Mouse (Mus musculus): ENCODE data around the gene Bnc2. TPM values are rescaled to one million over a fixed set of nuclear protein-coding genes. Genes with fewer than 3 reads are reported as not detected.

Gene Bnc2
- polyA plus RNA-seq, 1 experiment = 15.2 TPM

- no peak for DNase-seq (ENCODE audit: low read depth)
- TF ChIP-seq CTCF (IDR thresholded peaks at IDR 0.05; ENCODE audit: borderline replicate concordance, extremely low read depth, insufficient read depth, insufficient read length) = no peak
- TF ChIP-seq POLR2A (IDR thresholded peaks at IDR 0.05; ENCODE audit: borderline replicate concordance, extremely low read depth, insufficient read depth, insufficient read length, poor library complexity, severe bottlenecking) = no peak
These were observed 322.4 kb downstream of the Bnc2 start for GRCm38 (mm10) chr4:84352656-84353055.

GRCm38 (mm10) chr4:84349536-84349935, 325.5 kb downstream of the Bnc2 start:
- no peak for TF ChIP-seq CTCF (IDR thresholded peaks at IDR 0.05; ENCODE audit: borderline replicate concordance, extremely low read depth, insufficient read depth, insufficient read length)
- TF ChIP-seq POLR2A (IDR thresholded peaks at IDR 0.05; ENCODE audit: borderline replicate concordance, extremely low read depth, insufficient read depth, insufficient read length, poor library complexity, severe bottlenecking) = no peak
- no peak for DNase-seq (ENCODE audit: low read depth)

- TF ChIP-seq POLR2A (IDR thresholded peaks at IDR 0.05; ENCODE audit: borderline replicate concordance, extremely low read depth, insufficient read depth, insufficient read length, poor library complexity, severe bottlenecking) = no peak
- TF ChIP-seq CTCF (IDR thresholded peaks at IDR 0.05; ENCODE audit: borderline replicate concordance, extremely low read depth, insufficient read depth, insufficient read length) = no peak
- DNase-seq (ENCODE audit: low read depth) = no peak
These were observed 335.9 kb downstream of the Bnc2 start for GRCm38 (mm10) chr4:84339172-84339571.

GRCm38 (mm10) chr4:84331995-84332394, 343.1 kb downstream of the Bnc2 start:
- peak; percentile 47 for DNase-seq (ENCODE audit: low read depth)
- TF ChIP-seq POLR2A (IDR thresholded peaks at IDR 0.05; ENCODE audit: borderline replicate concordance, extremely low read depth, insufficient read depth, insufficient read length, poor library complexity, severe bottlenecking) (no peak), CTCF (IDR thresholded peaks at IDR 0.05; ENCODE audit: borderline replicate concordance, extremely low read depth, insufficient read depth, insufficient read length) (no peak)

- DNase-seq (ENCODE audit: low read depth) = peak; percentile 55
- TF ChIP-seq CTCF (IDR thresholded peaks at IDR 0.05; ENCODE audit: borderline replicate concordance, extremely low read depth, insufficient read depth, insufficient read length) = no peak
- no peak for TF ChIP-seq POLR2A (IDR thresholded peaks at IDR 0.05; ENCODE audit: borderline replicate concordance, extremely low read depth, insufficient read depth, insufficient read length, poor library complexity, severe bottlenecking)
These were observed 343.6 kb downstream of the Bnc2 start for GRCm38 (mm10) chr4:84331450-84331849.

GRCm38 (mm10) chr4:84330509-84330908, 344.6 kb downstream of the Bnc2 start:
- TF ChIP-seq POLR2A (IDR thresholded peaks at IDR 0.05; ENCODE audit: borderline replicate concordance, extremely low read depth, insufficient read depth, insufficient read length, poor library complexity, severe bottlenecking) (no peak), CTCF (IDR thresholded peaks at IDR 0.05; ENCODE audit: borderline replicate concordance, extremely low read depth, insufficient read depth, insufficient read length) (no peak)
- DNase-seq (ENCODE audit: low read depth) = no peak

GRCm38 (mm10) chr4:84329651-84330050, 345.4 kb downstream of the Bnc2 start:
- no peak for TF ChIP-seq POLR2A (IDR thresholded peaks at IDR 0.05; ENCODE audit: borderline replicate concordance, extremely low read depth, insufficient read depth, insufficient read length, poor library complexity, severe bottlenecking)
- no peak for DNase-seq (ENCODE audit: low read depth)

GRCm38 (mm10) chr4:84324371-84324770, 350.7 kb downstream of the Bnc2 start:
- peak; percentile 83 for DNase-seq (ENCODE audit: low read depth)
- no peak for TF ChIP-seq POLR2A (IDR thresholded peaks at IDR 0.05; ENCODE audit: borderline replicate concordance, extremely low read depth, insufficient read depth, insufficient read length, poor library complexity, severe bottlenecking)
- no peak for TF ChIP-seq CTCF (IDR thresholded peaks at IDR 0.05; ENCODE audit: borderline replicate concordance, extremely low read depth, insufficient read depth, insufficient read length)

- TF ChIP-seq POLR2A (IDR thresholded peaks at IDR 0.05; ENCODE audit: borderline replicate concordance, extremely low read depth, insufficient read depth, insufficient read length, poor library complexity, severe bottlenecking) (no peak), CTCF (IDR thresholded peaks at IDR 0.05; ENCODE audit: borderline replicate concordance, extremely low read depth, insufficient read depth, insufficient read length) (no peak)
- no peak for DNase-seq (ENCODE audit: low read depth)
These were observed 353.5 kb downstream of the Bnc2 start for GRCm38 (mm10) chr4:84321598-84321997.

GRCm38 (mm10) chr4:84317421-84317820, 357.7 kb downstream of the Bnc2 start:
- no peak for DNase-seq (ENCODE audit: low read depth)
- TF ChIP-seq POLR2A (IDR thresholded peaks at IDR 0.05; ENCODE audit: borderline replicate concordance, extremely low read depth, insufficient read depth, insufficient read length, poor library complexity, severe bottlenecking) = no peak
- no peak for TF ChIP-seq CTCF (IDR thresholded peaks at IDR 0.05; ENCODE audit: borderline replicate concordance, extremely low read depth, insufficient read depth, insufficient read length)

GRCm38 (mm10) chr4:84311371-84311770, 363.7 kb downstream of the Bnc2 start:
- DNase-seq (ENCODE audit: low read depth) = no peak
- TF ChIP-seq CTCF (IDR thresholded peaks at IDR 0.05; ENCODE audit: borderline replicate concordance, extremely low read depth, insufficient read depth, insufficient read length) (no peak), POLR2A (IDR thresholded peaks at IDR 0.05; ENCODE audit: borderline replicate concordance, extremely low read depth, insufficient read depth, insufficient read length, poor library complexity, severe bottlenecking) (no peak)

GRCm38 (mm10) chr4:84310851-84311250, 364.2 kb downstream of the Bnc2 start:
- TF ChIP-seq CTCF (IDR thresholded peaks at IDR 0.05; ENCODE audit: borderline replicate concordance, extremely low read depth, insufficient read depth, insufficient read length) = no peak
- no peak for TF ChIP-seq POLR2A (IDR thresholded peaks at IDR 0.05; ENCODE audit: borderline replicate concordance, extremely low read depth, insufficient read depth, insufficient read length, poor library complexity, severe bottlenecking)
- DNase-seq (ENCODE audit: low read depth) = no peak

Measured in brain, embryonic 14.5 days (tissue).